Mouse (Mus musculus) stomach, postnatal 0 days (tissue): ENCODE data around the gene Rsph9.
A peak's percentile ranks its signal among the peaks of the same experiment; 100 is the strongest.

Experiments used
- CTCF ChIP-seq: IDR thresholded peaks from 2 replicates; pipeline ENCODE4 v1.5.1; 2016; ENCODE audit warnings: antibody characterized with exemption, low read depth, mild to moderate bottlenecking, moderate library complexity
- EP300 ChIP-seq: optimal IDR thresholded peaks from 2 replicates; pipeline ENCODE3; 2016; ENCODE audit warnings: antibody characterized with exemption

DNA sequence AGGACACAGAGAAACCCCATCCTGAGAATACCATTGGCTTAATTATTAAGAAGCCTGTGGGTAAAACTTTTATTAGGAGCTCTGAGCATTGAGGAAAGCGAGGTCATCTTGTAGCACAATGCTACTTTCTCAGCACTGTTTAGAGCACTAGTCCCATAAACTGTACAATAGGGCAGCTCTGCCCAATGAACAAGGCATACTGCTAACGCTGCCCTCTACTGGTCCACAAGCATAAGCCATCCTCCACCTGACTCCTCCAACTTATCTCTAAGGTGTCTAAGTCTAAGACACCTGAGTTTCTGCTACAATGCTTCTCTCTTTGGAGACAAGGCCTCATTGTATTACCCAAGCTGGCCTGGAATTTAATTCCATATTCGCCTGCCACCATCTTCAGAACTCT is 26.5 kb upstream of the Rsph9 start:
- TF ChIP-seq CTCF: peak; percentile 80
- no peak for TF ChIP-seq EP300
